Comparison of ENCODE assay signal across 10 mouse cellular contexts in the genomic region with DNA sequence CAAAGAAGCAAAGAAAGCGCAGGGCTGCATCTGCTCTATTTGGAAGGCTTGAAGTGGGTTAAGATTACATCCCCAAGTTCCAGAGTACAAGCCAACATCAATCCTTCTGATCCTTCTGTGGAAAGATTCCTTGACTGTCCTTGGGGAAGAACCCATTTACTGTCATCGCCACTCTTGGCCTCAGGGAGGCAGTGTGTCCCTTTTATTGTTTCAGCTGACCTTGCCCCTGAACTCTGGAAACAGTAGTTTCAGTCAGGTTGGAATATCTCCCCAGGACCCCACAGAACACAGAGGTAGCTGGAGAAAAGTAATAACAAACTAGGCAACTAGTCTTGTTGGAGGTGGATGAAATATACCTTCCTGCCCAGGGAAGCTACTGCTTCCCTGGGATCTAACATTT. TPM values are rescaled to one million over a fixed set of nuclear protein-coding genes. Genes with fewer than 3 reads are reported as not detected.
A peak's percentile ranks its signal among the peaks of the same experiment; 100 is the strongest.
DNase-seq lines count a peak whose midpoint lies in the region; ATAC-seq and TF ChIP-seq lines count a peak whose summit lies in the region.
"Had no signal": no experiment of that assay in that cellular context is flagged by ENCODE, and none has a peak within 500 bp of the region (broad histone marks: within the 10 kb centered on the region; RNA-seq: fewer than 3 reads in every experiment).

No protein-coding gene starts in this region.

- peak; percentile 46 to 48 for DNase-seq in cerebellum, postnatal 10 days
- no peak for DNase-seq in cerebellum, adult 9-10 months
- DNase-seq in lung, adult 2 months: no peak
- DNase-seq in lung, postnatal 25 days (ENCODE audit: low spot score): no peak
- peak; percentile 65 for DNase-seq in embryo, embryonic 10.5 days (ENCODE audit: low spot score)
- DNase-seq in spleen, postnatal 14 days (ENCODE audit: low spot score in 2 of 2): no peak

- WGBS in lung, adult 2 months: 45% methylated on average over 2 of the region's 2 CpGs
- 50% methylated on average over 2 of the region's 2 CpGs for WGBS in small intestine, adult 2 months
- WGBS in forebrain, embryonic 15.5 days: 42% methylated on average over 2 of the region's 2 CpGs

- H3K9ac ChIP-seq in forebrain, embryonic 15.5 days (replicated peaks): no peak overlapping the region
- H3K9ac ChIP-seq: embryonic facial prominence, embryonic 15.5 days had no signal

- no peaks in the 10 kb centered on the region for H3K27me3 ChIP-seq in small intestine, adult 2 months (ENCODE audit: control insufficient read depth, insufficient read depth, low read length)
- H3K27me3 ChIP-seq in forebrain, embryonic 15.5 days: no peaks in the 10 kb centered on the region
- H3K27me3 ChIP-seq: embryonic facial prominence, embryonic 15.5 days had no signal

- H3K4me3 ChIP-seq in lung, adult 2 months (replicated peaks; ENCODE audit: extremely low read depth, low read depth, low read length): no peak overlapping the region
- H3K4me3 ChIP-seq in small intestine, adult 2 months (ENCODE audit: low read depth, low read length): no peak overlapping the region
- no peak overlapping the region for H3K4me3 ChIP-seq in forebrain, embryonic 15.5 days
- H3K4me3 ChIP-seq: embryonic facial prominence, embryonic 15.5 days; megakaryocyte, embryonic 14.5 days had no signal

- no peak overlapping the region for H3K4me2 ChIP-seq in forebrain, embryonic 15.5 days (replicated peaks)
- H3K4me2 ChIP-seq: embryonic facial prominence, embryonic 15.5 days had no signal

- no peaks in the 10 kb centered on the region for H3K36me3 ChIP-seq in small intestine, adult 2 months (ENCODE audit: control insufficient read depth, insufficient read depth, low read length)
- H3K36me3 ChIP-seq in forebrain, embryonic 15.5 days: no peaks in the 10 kb centered on the region
- H3K36me3 ChIP-seq: embryonic facial prominence, embryonic 15.5 days had no signal

- H3K4me1 ChIP-seq in lung, adult 2 months (ENCODE audit: control insufficient read depth, insufficient read depth, low read length): no peaks in the 10 kb centered on the region
- no peaks in the 10 kb centered on the region for H3K4me1 ChIP-seq in small intestine, adult 2 months (ENCODE audit: control insufficient read depth, insufficient read depth, insufficient read length, low read length)
- peaks cover 5% of the 10 kb centered on the region; the same call in 1 of the 2 replicates for H3K4me1 ChIP-seq in forebrain, embryonic 15.5 days
- H3K4me1 ChIP-seq: embryonic facial prominence, embryonic 15.5 days had no signal

- no peak for ATAC-seq in forebrain, embryonic 15.5 days (replicated peaks)

- TF ChIP-seq POLR2A in lung, adult 2 months (IDR thresholded peaks at IDR 0.05; ENCODE audit: borderline replicate concordance, extremely low read depth, low read depth, low read length): no peak
- TF ChIP-seq POLR2A in small intestine, adult 2 months (IDR thresholded peaks at IDR 0.05; ENCODE audit: low read depth, low read length): no peak

- no peaks in the 10 kb centered on the region for H3K9me3 ChIP-seq in forebrain, embryonic 15.5 days
- H3K9me3 ChIP-seq: embryonic facial prominence, embryonic 15.5 days had no signal

- peak; percentile 55; the same call in 1 of the 2 replicates for TF ChIP-seq CTCF in lung, adult 2 months (IDR thresholded peaks at IDR 0.05; ENCODE audit: insufficient read depth, low read length)
- TF ChIP-seq CTCF in small intestine, adult 2 months (IDR thresholded peaks at IDR 0.05; ENCODE audit: extremely low read depth, insufficient read length, insufficient replicate concordance, low read depth, low read length): peak; percentile 35; the same call in 1 of the 2 replicates

- H3K27ac ChIP-seq in small intestine, adult 2 months (ENCODE audit: insufficient read depth, low read depth, low read length): no peak overlapping the region
- no peak overlapping the region for H3K27ac ChIP-seq in forebrain, embryonic 15.5 days (replicated peaks)
- H3K27ac ChIP-seq: embryonic facial prominence, embryonic 15.5 days had no signal

RNA-seq across cellular contexts. Expression of gene Cd164, which starts 10.1 kb away (rescaled TPM):
- 93.4 and 131 TPM in 2 replicates for polyA plus RNA-seq in lung, adult 2 months (2012; rRNA removed)
- 56.9 and 81.6 TPM in 2 replicates for polyA plus RNA-seq in small intestine, adult 2 months (2012; rRNA removed)
- polyA plus RNA-seq in forebrain, embryonic 15.5 days (2015; fragmentation: Nextera tagmentation; extraction: Ambion mirVana): 64.6 and 69.0 TPM in 2 replicates

RNA-seq across cellular contexts. Expression of gene Ppil6, which starts 18.9 kb away (rescaled TPM):
- polyA plus RNA-seq in lung, adult 2 months (2012; rRNA removed): 2.4 and 4.2 TPM in 2 replicates
- polyA plus RNA-seq in small intestine, adult 2 months (2012; rRNA removed): 0.15 TPM in 1 of 2 replicates, not detected in the other
- polyA plus RNA-seq in forebrain, embryonic 15.5 days (2015; fragmentation: Nextera tagmentation; extraction: Ambion mirVana): 1.5 and 3.3 TPM in 2 replicates

RNA-seq across cellular contexts. Expression of gene Smpd2, which starts 19.0 kb away (rescaled TPM):
- polyA plus RNA-seq in lung, adult 2 months (2012; rRNA removed): 67.9 and 72.7 TPM in 2 replicates
- 49.9 and 121 TPM in 2 replicates for polyA plus RNA-seq in small intestine, adult 2 months (2012; rRNA removed)
- polyA plus RNA-seq in forebrain, embryonic 15.5 days (2015; fragmentation: Nextera tagmentation; extraction: Ambion mirVana): 36.6 and 38.2 TPM in 2 replicates

RNA-seq across cellular contexts. Expression of gene Mical1, which starts 33.0 kb away (rescaled TPM):
- polyA plus RNA-seq in lung, adult 2 months (2012; rRNA removed): 56.3 and 70.7 TPM in 2 replicates
- polyA plus RNA-seq in small intestine, adult 2 months (2012; rRNA removed): 78.0 and 164 TPM in 2 replicates
- 39.9 and 42.0 TPM in 2 replicates for polyA plus RNA-seq in forebrain, embryonic 15.5 days (2015; fragmentation: Nextera tagmentation; extraction: Ambion mirVana)

RNA-seq across cellular contexts. Expression of gene Zbtb24, which starts 59.0 kb away (rescaled TPM):
- 13.1 and 14.5 TPM in 2 replicates for polyA plus RNA-seq in lung, adult 2 months (2012; rRNA removed)
- polyA plus RNA-seq in small intestine, adult 2 months (2012; rRNA removed): 7.0 and 15.7 TPM in 2 replicates
- 20.7 and 22.0 TPM in 2 replicates for polyA plus RNA-seq in forebrain, embryonic 15.5 days (2015; fragmentation: Nextera tagmentation; extraction: Ambion mirVana)

Comparison
In these comparisons a context has a peak if more than half of its experiments do, and no peak if none do; other contexts are left out.
1. DNase-seq: peak in cerebellum, postnatal 10 days (2 of 2) and embryo, embryonic 10.5 days (single experiment); none in cerebellum, adult 9-10 months (single experiment), lung, adult 2 months (single experiment), lung, postnatal 25 days (single experiment) and spleen, postnatal 14 days (0 of 2).